Mouse (Mus musculus) erythroblast, adult 5-6 weeks (primary cell): ENCODE results near the gene Ankrd13b. TPM values are rescaled to one million over a fixed set of nuclear protein-coding genes. Genes with fewer than 3 reads are reported as not detected.

Source experiments
- ATAC-seq: replicated peaks from 2 replicates; pipeline ENCODE4 v1.8.0; 2016; ENCODE audit warnings: moderate number of reproducible peaks, mild to moderate bottlenecking, moderate TSS enrichment, inconsistent platforms; ENCODE audit not compliant: poor library complexity, low FRiP score, severe bottlenecking
- total RNA-seq, 2 experiments: library from RNA; stranded (forward) in 1 of 2; stranded (reverse) in 1 of 2; fragments of 150-400 nt in 1 of 2; fragments of 200-764, 138-1000 nt in 1 of 2; gene quantifications; 2 replicates each; pipeline versions ENCODE4 v1.2.3 to v1.2.4; 2015 to 2017; ENCODE audit warnings: low replicate concordance in 2 of 2

Gene Ankrd13b
- total RNA-seq, 2 experiments from 2014 or later: 0.77 to 4.1 TPM

DNA sequence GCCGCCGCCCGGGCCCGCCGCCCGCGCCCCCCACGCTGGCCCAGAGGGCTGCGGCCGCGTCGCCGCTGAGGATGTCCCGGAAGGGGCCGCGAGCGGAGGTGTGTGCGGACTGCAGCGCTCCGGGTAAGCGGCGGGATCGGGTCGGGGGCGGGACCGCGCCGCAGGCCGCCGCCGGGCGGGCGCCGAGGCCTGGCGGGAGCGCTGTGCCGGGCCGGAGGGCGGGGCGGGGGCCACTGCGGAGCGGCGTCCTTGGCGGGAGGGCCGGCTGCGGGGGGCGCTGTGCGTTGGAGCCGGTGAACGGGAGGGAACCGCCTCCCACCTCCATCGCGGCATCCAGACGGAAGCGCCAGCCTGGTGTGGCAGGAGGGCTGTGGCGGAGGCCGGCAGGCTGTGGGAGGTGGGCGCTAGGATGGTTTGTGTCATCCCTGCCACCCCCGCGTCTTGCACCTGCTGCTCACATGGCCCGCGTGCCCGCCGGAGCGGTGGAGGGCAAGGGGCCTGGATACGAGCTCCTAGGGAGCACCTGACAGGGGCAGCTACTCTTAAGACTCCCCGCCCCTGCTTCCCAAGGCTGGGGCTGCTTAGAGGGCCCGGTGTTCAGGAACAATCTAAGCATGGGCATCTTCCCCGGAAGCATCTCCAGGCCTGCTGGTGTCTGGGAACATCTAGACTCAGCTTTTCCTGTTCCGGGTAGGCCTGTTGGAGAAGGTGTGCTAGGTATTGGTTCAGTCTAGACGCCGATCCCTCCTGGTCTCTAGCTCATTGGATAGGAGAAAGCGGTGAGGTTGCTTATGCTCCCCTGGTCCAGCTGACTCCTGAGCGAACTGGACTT is 4.2 kb upstream of the Ankrd13b start, which contains the start of gene Git1:
Git1 (plus strand) TSS at position 51 of the 832 bp plus-strand sequence.
- ATAC-seq: no peak

DNA sequence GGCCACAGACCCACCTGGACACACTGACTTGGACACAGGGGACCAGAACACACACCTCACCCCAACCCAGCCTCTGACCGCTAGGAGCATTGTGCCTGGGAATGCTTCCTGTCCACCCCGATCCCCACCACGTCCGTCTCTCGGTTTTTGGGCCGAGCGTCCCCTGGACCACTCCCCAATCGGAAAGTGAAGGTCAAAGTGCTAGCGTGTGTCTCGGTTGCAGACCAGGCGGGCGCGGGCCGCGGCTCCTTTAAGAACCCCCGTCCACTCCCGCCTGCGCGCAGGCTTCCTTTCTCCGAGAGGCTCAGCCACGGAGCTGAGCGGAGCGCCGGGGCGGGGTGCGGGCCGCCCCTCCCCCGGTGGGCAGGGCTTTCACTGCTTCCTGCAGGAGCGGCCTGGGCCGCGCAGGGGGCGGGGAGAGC is 3.4 kb upstream of the Ankrd13b start:
- ATAC-seq: peak; percentile 86

DNA sequence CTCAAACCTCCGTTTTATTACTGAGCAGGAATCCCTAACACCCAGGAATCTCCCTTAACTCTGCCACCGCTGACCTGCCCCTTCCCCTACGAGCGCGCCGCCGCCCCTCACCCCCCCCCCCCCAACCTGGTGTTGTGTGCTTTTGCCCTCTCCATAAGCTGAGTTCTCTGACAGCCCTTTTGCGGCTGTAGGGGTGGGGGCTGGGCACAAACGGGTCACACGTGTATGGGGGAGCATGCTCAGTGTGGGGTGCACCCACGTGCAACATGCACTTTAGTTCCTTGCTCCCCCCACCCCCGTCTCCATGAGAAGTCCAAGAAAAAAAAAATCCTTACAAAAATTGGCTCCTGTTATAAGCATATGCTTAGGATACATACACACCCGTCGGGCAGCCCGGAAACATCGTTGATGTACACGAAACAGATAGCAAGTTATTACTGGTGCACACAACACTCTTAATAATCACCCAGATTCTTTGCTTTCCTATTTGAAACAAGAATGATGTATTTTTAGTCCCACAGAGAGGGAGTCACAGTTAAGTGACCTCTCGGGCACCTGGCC is 2.9 kb upstream of the Ankrd13b start:
- no peak for ATAC-seq

DNA sequence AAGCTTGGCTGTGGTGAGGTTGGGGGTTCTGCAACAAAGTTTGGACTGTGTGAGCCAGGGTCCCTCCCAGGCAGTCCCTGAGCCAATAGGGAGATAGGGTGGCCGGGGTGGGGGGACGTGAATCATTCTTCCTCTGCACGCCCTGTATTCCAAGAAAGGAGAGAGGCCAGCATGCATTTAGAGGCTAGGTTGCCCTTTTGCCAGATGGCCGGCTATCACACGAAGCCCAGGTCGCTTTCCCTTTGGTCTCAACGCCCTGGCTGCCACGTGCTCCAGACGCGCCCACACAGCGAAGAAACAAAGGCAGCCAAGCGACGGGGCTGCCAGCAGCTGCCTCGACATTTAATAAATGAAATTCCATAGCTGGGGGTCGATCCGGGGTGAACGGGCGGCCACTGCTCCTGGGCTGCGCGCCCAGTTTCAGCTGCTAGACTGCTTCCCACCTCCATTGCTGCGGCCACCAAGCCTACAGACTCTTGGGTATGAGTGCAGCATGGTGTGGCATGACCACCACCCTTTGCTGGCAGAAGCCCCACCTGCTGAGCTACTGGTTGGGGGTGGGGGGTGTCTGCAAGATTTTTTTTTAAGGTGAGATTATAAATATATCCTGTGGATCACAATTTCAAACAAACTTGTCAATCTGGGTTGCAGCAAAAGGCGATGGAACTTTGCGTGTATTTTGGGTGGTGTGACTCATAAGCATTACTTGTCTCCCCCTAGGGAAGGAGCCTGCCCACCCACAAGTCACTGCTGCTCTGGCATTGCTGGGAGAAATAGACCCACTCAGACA is 2.2 kb upstream of the Ankrd13b start:
- ATAC-seq: no peak

DNA sequence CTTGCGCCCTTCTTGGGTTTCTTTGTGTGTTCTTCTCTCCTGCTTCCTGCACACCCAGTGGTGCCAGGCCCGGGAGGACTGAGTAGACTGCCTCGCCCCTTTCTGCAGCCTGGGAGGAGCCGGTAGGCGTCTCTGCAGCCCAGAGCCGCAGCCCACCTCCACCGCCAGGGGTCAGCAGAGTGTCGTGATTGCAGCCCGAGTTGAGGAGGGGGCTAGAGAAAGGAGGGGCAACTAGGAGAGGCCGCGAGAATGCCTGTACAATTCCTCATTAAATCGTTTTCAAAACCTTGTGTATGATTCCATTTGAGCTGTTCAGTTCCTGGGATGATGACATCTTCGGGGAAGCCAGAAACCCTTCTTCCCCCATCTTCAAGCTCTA is 1.6 kb upstream of the Ankrd13b start:
- peak; percentile 71 for ATAC-seq

DNA sequence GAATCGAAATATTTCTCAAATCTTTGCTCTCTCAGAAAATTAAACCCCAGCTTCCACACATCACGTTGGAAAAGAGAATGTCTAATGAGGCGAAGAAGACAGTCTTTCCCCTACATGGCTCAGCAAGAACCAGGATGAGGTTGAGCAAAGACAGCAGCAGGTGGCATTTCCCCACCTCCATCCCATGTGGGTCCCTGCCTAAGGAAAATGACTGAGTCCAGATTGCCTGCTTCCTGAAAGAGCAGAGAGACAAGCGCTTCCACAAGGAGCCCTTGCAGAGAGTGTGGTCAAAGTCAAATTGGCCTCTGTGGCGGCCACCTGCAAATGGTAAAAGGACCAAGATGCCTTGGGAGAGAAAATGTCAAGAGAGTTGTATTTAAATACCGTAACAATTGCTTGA is 973 bp upstream of the Ankrd13b start:
- ATAC-seq: no peak

DNA sequence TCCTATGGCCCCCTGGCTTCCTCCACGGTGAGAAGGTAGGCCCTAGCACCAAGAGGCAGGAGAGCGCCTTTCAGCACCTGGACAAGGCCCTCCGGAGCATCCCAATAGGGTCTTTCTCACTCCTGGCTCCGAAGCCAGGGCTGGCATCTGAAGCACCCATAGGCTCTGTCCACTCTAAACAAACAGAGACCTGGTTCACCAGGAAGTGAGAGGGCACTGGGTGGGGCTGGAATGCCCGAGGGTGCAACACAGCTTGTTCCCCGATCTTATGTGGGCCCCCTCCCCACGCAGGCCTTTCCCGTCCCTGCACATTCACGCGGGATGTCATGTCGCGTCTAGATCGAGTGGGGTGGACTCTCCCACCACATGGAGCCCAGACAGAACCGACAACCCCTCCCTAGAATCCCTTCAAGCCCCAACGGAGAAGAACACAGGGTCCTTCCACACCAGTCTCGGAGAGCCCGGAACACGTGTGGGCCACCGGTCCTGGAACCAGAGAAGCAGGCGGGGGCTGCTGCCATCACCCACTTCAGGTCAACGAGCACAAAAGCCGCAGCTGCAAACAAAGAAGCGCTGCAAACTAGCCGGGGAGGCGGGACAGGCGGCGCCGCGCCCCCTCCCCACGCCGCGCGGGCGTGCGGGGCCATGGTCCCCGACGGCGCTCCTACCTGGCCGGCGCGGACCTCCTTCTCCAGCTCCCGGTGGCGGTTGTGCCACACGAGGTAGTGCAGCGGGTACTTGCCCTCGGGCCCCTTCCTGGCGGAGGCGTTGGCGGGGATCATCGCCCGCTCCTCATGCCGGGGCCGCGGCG is 502 bp downstream of the Ankrd13b start:
- no peak for ATAC-seq

DNA sequence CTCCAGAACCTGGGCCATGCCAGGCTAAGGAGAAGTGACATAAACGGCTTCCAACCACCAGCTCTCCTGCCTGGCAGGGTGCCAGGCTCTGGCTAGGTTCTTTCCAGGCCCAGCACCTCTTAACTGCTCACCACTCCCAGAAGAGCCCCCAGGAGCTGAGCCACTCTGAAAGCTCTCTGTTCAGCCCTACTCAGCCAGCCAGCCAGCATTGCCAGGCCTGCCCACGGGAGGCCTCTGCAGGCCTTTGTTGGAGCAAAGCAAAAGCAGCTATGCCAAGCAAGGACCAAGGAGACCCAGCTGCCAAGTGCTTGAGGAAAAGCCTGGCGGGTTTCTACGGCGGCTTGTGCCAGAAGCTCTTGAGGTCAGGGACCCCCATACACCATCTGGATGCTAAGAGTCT is 2.7 kb downstream of the Ankrd13b start:
- ATAC-seq: no peak

DNA sequence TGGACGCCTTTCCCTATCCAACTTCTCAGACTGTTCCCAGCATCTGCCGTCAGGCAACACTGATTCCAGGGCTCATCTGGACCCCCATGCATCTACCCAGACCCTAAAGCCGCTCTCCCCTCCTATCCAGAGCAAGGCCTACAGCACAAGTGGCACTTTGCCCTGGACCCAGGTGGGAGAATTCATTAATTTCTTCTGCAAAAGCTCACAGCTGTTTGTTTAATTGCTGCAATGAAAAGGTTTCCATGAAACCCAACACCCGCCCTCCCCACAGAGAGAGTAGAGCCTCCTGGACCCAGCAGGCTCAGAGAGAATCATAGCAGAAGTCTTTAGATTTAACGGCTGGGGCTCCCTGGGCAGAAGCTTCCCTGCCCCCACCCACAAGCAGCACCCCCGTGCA is 4.2 kb downstream of the Ankrd13b start:
- ATAC-seq: no peak

DNA sequence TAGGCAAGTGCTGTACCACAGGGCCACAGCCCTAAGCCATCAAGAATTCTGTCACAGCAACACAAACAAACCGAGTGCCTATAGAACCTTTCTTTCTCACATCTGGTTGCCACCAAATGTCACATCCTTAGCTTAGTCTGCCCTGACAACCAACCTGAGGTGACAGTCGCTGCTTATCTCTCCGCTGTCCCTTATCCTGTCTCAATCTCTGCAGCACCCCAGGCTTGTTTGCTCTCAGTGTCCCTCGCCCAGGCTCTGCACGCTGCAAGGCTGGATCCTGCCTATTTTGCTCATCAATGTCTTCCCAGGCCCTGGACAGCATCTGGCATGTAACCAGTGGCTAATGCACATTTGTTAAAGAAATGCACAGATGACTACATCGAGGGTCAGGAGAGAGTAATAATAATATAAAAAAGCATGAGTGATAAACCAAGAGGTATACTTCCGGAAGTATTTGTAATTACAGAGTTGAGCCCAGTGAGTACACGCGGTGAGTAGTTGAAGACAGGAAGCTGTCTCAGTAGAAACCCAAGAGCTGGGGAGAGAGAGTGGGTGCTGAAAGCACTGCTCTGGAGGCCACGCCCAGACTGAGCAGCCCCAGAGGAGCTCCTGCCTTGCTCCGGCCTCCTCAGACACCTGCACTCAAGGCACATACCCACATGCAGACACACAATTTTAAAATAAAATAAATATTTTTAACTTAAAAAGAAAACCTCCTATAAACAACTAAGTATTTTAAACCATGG is 5.8 kb downstream of the Ankrd13b start:
- no peak for ATAC-seq

DNA sequence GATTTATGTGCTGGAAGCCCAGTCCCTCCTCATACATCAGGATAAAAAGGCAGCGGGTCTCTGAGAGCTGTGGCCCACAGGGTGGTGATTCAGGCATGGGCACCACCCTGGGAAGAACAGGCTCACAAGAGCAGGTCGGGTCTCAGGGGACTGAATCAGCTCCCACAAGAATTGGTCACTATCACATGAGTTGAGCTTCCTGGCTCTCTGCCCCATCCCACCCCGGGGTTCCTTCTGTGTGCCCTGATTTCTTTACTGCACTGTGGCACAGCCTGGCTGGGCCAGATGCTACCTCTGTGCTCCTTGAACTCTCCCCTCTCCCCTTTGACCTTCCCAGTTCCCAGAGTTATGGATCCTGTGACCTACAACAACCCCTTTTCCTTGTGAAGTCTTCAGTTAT is 6.4 kb downstream of the Ankrd13b start:
- ATAC-seq: no peak

DNA sequence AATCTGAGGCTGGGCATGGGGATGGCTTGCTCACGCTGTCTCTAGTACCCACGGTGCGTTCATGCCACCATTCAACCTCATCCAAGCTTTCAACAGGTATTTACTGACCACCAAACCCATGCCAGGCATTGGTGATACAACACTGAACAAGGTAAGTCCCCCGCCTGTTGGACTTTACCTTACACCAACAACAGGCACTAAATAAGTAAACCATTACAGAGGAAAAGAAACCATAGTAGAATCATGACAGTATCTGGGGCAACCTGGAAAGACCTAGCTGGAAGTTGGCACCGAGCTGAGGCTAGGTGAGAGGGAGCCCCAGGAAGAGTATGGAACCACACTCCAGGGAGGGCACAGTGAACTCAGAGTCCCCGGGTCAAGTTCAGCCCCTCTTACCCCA is 12.6 kb downstream of the Ankrd13b start:
- ATAC-seq: no peak

DNA sequence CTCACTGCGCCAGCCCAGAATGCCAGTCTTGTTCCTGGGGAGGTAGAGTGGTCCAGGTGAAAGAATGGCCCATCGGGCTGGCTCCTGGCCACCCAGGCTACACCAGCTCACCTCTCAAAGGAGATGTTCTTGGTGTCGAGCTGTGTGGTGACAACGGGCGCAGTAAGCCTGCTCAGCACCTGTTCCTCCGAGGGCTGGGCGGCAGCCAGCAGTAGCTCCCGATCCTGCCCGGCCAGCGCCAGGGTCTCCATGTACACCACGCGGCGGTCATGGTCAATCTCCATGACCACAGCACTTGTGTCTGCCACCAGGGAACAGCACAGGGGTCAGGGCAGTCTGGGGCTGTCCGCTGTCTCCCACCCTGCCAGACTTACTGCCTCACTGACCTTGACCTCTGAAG is 13.3 kb downstream of the Ankrd13b start:
- no peak for ATAC-seq

DNA sequence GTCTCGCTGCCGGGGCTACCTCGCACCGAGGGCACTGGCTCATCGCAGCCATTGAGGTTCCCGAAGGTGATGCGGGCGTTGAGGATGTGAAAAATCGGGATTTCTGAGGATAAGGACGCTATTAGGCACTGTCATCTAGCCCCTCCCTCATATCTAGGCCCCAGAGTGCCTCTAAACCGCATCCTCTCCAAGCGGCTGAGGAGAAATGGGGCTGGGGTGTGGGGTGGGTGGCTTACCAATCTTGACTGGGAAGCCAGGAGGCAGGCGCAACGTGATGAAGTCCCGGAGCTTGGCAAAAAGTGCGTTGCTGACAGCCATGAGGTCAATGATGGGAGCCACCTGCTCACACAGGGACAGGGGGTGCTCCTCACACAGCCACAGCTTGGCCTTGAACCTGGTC is 16.7 kb downstream of the Ankrd13b start:
- no peak for ATAC-seq

DNA sequence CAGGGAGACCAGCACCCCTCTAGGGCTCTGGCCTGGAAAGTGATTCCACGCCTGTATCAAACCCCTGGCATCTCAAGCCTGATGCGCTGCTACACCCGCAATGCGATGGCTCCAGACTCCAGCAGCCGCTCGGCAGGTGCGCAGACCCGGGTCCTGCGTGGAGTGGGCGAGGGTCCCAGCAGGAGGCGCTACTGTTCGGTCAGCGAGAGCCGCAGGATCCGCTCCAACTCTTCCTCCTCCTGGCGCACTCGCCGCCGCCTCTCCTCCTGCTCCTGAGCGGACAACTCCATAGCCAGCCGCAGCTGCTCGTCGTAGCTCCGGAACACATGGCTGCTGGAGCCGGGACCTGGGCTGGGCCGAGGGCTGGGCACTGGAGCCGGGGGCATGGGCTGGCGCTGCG is 18.1 kb downstream of the Ankrd13b start:
- no peak for ATAC-seq

DNA sequence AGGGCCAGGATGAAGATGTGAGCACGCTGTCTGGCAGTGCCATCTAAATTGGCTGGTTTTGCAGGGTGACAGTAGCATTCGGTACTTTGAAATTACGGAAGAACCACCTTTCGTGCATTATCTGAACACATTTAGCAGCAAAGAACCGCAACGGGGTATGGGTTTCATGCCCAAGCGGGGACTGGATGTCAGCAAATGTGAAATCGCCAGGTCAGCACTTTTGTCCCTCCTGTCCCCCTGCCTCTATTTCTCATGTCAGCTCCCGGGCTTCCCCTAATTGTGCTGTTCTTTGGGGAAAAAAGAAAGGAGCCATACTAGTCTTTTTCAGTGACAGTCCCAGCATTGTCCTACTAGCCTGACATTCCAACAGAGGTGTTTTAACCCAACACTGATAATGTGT is 21.1 kb downstream of the Ankrd13b start:
- no peak for ATAC-seq

DNA sequence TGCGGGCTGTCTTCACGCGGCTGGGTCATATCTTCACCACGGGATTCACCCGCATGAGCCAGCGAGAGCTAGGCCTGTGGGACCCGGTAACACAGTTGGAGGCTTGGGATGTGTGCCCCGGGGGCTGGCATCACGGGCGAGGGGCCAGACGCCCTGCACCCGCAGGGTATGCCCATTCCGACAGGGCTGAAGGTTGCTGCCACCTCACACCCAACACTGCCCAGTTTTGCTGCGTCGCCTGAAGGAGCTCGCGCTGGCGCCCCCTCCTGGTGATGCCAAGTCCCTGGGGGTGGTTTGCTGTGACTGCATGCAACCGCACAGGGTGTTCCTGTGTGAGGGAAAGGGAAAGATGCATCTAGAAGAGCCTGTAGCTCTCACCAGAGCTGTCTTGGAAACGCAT is 21.7 kb downstream of the Ankrd13b start:
- peak; percentile 48; the same call in 1 of the 2 replicates for ATAC-seq

DNA sequence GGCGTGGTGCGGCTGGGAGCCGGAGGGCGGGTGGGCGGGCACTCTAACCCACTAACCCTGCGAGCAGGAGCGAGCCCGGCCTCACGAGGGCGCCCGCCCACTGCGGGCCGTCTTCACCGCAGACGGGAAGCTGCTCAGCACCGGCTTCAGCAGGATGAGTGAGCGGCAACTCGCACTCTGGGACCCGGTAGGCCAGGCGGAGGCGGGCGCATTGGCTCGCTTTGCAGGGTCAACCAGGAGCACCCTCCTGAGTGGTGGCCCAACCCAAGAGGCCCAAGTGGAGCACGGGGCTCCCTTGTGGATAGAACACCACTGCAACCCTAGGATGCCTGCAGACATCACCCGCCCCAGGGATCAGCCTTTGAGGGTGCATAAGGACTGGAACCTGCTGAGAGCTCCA is 22.3 kb downstream of the Ankrd13b start:
- no peak for ATAC-seq

DNA sequence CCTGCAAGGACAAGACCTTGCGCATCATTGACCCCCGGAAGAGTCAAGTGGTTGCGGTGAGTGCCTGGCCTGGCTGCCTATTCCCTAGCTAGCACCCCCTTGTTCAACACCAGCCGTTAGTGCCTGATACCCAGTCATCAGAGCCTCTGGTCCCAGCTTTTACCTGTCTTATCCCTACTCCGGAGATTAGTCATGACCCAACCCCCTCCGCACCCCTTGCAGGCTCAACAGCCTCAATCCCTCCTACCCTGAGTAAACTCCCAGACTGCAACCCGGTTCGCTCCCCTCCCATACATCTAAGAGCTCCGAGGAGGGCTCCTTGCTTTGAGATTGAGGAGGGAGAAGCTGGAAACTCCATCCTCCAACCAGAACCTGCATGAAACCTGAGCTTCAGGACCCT is 22.9 kb downstream of the Ankrd13b start:
- no peak for ATAC-seq
